Mouse (Mus musculus) lung, postnatal 0 days (tissue): Measurements from ENCODE around the gene Ankrd28. TPM values are rescaled to one million over a fixed set of nuclear protein-coding genes. Genes with fewer than 3 reads are reported as not detected.
"Not testable (repeated sequence)": the region's sequence is repeated elsewhere in the genome, so short reads cannot be mapped to it uniquely, and the experiment has no call there.

Experiments
- ATAC-seq: fragments of 200-750 bp; cut with Nextera tagmentation; 2 replicates; pipeline ENCODE4 v1.8.0; 2017; ENCODE audit warnings: moderate library complexity
- DNase-seq: peaks from one replicate; pipeline ENCODE4 v3.0.0-alpha.2; 2016; ENCODE audit warnings: low spot score
- H3K27ac ChIP-seq: fragments of 300-500 bp; sonication (generic); 2 replicates; pipeline ENCODE4 v1.5.1; 2014; ENCODE audit warnings: antibody characterized with exemption, mild to moderate bottlenecking, low read length, mixed read lengths
- H3K27me3 ChIP-seq: fragments of 300-500 bp; sonication (generic); replicated peaks from 2 replicates; pipeline ENCODE4 v1.6.1; 2014; ENCODE audit warnings: low read length, mixed read lengths; ENCODE audit not compliant: insufficient read depth
- H3K36me3 ChIP-seq: fragments of 300-500 bp; sonication (generic); 2 replicates; pipeline ENCODE4 v1.6.1; 2014; ENCODE audit warnings: low read length, mixed read lengths; ENCODE audit not compliant: insufficient read depth
- H3K4me1 ChIP-seq: fragments of 300-500 bp; sonication (generic); 2 replicates; pipeline ENCODE4 v1.6.1; 2014; ENCODE audit warnings: antibody characterized with exemption, low read depth, low read length, mixed read lengths; ENCODE audit not compliant: insufficient read depth
- H3K4me2 ChIP-seq: fragments of 300-500 bp; sonication (generic); replicated peaks from 2 replicates; pipeline ENCODE4 v1.6.1; 2014; ENCODE audit warnings: low read depth, mild to moderate bottlenecking, low read length, moderate library complexity, mixed read lengths
- H3K4me3 ChIP-seq: fragments of 300-500 bp; sonication (generic); 2 replicates; pipeline ENCODE4 v1.5.1; 2014; ENCODE audit warnings: low read depth, low read length
- H3K9ac ChIP-seq: fragments of 300-500 bp; sonication (generic); replicated peaks from 2 replicates; pipeline ENCODE4 v1.6.1; 2014; ENCODE audit warnings: low read depth, mild to moderate bottlenecking
- H3K9me3 ChIP-seq: fragments of 300-500 bp; sonication (generic); 2 replicates; pipeline ENCODE4 v1.6.1; 2016; ENCODE audit warnings: low read length, mixed read lengths
- CTCF ChIP-seq: IDR thresholded peaks from 2 replicates; pipeline ENCODE4 v1.5.1; 2016; ENCODE audit warnings: antibody characterized with exemption, mild to moderate bottlenecking
- EP300 ChIP-seq: IDR thresholded peaks from 2 replicates; pipeline ENCODE4 v1.6.1; 2016; ENCODE audit warnings: antibody characterized with exemption, mild to moderate bottlenecking, control low read depth
- WGBS: fragments of 180-500 bp; shearing (Covaris S2); extraction: QIAGEN DNeasy Blood & Tissue Kit; methylation state at CpG from one replicate; pipeline ENCODE4 v1.1.7; 2014; 5-methylcytosine and 5-hydroxymethylcytosine counted together
- polyA plus RNA-seq: library from polyadenylated mRNA; unstranded; fragments of >200 nt; fragmentation: Nextera tagmentation; extraction: Ambion mirVana; gene quantifications from 2 replicates; pipeline ENCODE4 v1.2.1, GENCODE M21; 2015

Ankrd28 gene
- 3.7 and 3.8 TPM in 2 replicates for polyA plus RNA-seq

- no peaks in the 10 kb centered on the region for H3K9me3 ChIP-seq
- peak; percentile 97 for DNase-seq
- WGBS = 3% methylated on average over 75 of the region's 81 CpGs
- H3K36me3 ChIP-seq = no peaks in the 10 kb centered on the region
- H3K4me1 ChIP-seq = no peaks in the 10 kb centered on the region
- peak within 1 kb of the TSS; percentile 88 for H3K4me3 ChIP-seq
- ATAC-seq = peak; percentile 98
- no peak for TF ChIP-seq CTCF
- H3K27ac ChIP-seq = peak within 1 kb of the TSS; percentile 90
- H3K4me2 ChIP-seq = peak within 1 kb of the TSS; percentile 95
- H3K9ac ChIP-seq = peak within 1 kb of the TSS; percentile 70
- H3K27me3 ChIP-seq = no peaks in the 10 kb centered on the region
These were observed at the start of gene Ankrd28 for GRCm38 (mm10) chr14:31830571-31831369. Ankrd28 (minus strand) TSS chr14:31830651.

- TF ChIP-seq EP300 = no peak
- no peak for TF ChIP-seq CTCF
- no peak for ATAC-seq
- Histone ChIP-seq H3K9me3 (no peaks in the 10 kb centered on the region), H3K4me3 (no peak overlapping the region), H3K9ac (no peak overlapping the region), H3K4me1 (no peaks in the 10 kb centered on the region), H3K27ac (no peak overlapping the region), H3K36me3 (no peaks in the 10 kb centered on the region), H3K27me3 (no peaks in the 10 kb centered on the region), H3K4me2 (no peak overlapping the region)
- 71% methylated on average over 6 of the region's 6 CpGs for WGBS
- DNase-seq = no peak
These were observed 49.0 kb upstream of the Ankrd28 start for GRCm38 (mm10) chr14:31879456-31879855.

- Histone ChIP-seq H3K36me3 (no peaks in the 10 kb centered on the region), H3K4me3 (no peak overlapping the region), H3K4me1 (no peaks in the 10 kb centered on the region), H3K27me3 (no peaks in the 10 kb centered on the region), H3K27ac (no peak overlapping the region), H3K4me2 (no peak overlapping the region), H3K9ac (no peak overlapping the region), H3K9me3 (no peaks in the 10 kb centered on the region)
- 58% methylated on average over 5 of the region's 5 CpGs for WGBS
- ATAC-seq = no peak
- TF ChIP-seq EP300 = no peak
- TF ChIP-seq CTCF = no peak
- no peak for DNase-seq
These were observed 41.7 kb upstream of the Ankrd28 start for GRCm38 (mm10) chr14:31872130-31872529.

GRCm38 (mm10) chr14:31870436-31870835 is 40.0 kb upstream of the Ankrd28 start:
- Histone ChIP-seq H3K4me2 (no peak overlapping the region), H3K9ac (no peak overlapping the region), H3K36me3 (no peaks in the 10 kb centered on the region), H3K4me1 (no peaks in the 10 kb centered on the region), H3K4me3 (no peak overlapping the region), H3K27ac (no peak overlapping the region), H3K27me3 (no peaks in the 10 kb centered on the region), H3K9me3 (no peaks in the 10 kb centered on the region)
- 54% methylated on average over 5 of the region's 5 CpGs for WGBS
- ATAC-seq (no peak), DNase-seq (no peak)
- TF ChIP-seq CTCF = no peak
- TF ChIP-seq EP300 = no peak

GRCm38 (mm10) chr14:31868591-31868990 is 38.1 kb upstream of the Ankrd28 start:
- 27% methylated on average over 1 of the region's 1 CpGs for WGBS
- no peak for ATAC-seq
- no peaks in the 10 kb centered on the region for H3K9me3 ChIP-seq
- peak; percentile 34 for DNase-seq
- H3K4me3 ChIP-seq = no peak overlapping the region
- no peak overlapping the region for H3K27ac ChIP-seq
- H3K4me1 ChIP-seq = no peaks in the 10 kb centered on the region
- no peak overlapping the region for H3K9ac ChIP-seq
- H3K36me3 ChIP-seq = no peaks in the 10 kb centered on the region
- TF ChIP-seq EP300 (no peak), CTCF (no peak)
- H3K4me2 ChIP-seq = no peak overlapping the region
- H3K27me3 ChIP-seq = no peaks in the 10 kb centered on the region

- not testable (repeated sequence) for DNase-seq, H3K9ac ChIP-seq, H3K9me3 ChIP-seq, H3K27me3 ChIP-seq, H3K27ac ChIP-seq, H3K4me3 ChIP-seq, H3K4me2 ChIP-seq, H3K36me3 ChIP-seq, H3K4me1 ChIP-seq, ATAC-seq
- 95% methylated on average over 10 of the region's 10 CpGs for WGBS
These were observed 35.9 kb upstream of the Ankrd28 start for GRCm38 (mm10) chr14:31866366-31866765.
